Mouse (Mus musculus) G1E (cell line): Measurements from ENCODE around the gene E130308A19Rik. TPM values are rescaled to one million over a fixed set of nuclear protein-coding genes. Genes with fewer than 3 reads are reported as not detected.

ENCODE experiments used
- ATAC-seq: 2 replicates; pipeline ENCODE4 v1.8.0; 2016; ENCODE audit warnings: mild to moderate bottlenecking; ENCODE audit not compliant: insufficient number of reproducible peaks, poor library complexity, low FRiP score, severe bottlenecking; ENCODE audit errors: extremely low read depth
- DNase-seq: peaks from one replicate; pipeline ENCODE4 v3.0.0; 2012; ENCODE audit warnings: low spot score
- H3K27me3 ChIP-seq: 2 replicates; pipeline ENCODE4 v1.6.1; 2012; ENCODE audit warnings: mild to moderate bottlenecking, low read length, inconsistent platforms; ENCODE audit not compliant: insufficient read depth
- H3K36me3 ChIP-seq: replicated peaks from 2 replicates; pipeline ENCODE3; 2012; ENCODE audit warnings: mild to moderate bottlenecking, inconsistent platforms
- H3K4me1 ChIP-seq: 2 replicates; pipeline ENCODE4 v1.6.1; 2012; ENCODE audit warnings: low read depth, low read length, inconsistent platforms, mixed read lengths; ENCODE audit not compliant: insufficient read depth
- H3K4me3 ChIP-seq: 2 replicates; pipeline ENCODE4 v1.5.1; 2012; ENCODE audit warnings: low read depth, mild to moderate bottlenecking, inconsistent platforms, low read length, moderate library complexity, mixed read lengths
- H3K9me3 ChIP-seq: replicated peaks from 2 replicates; pipeline ENCODE4 v1.6.1; 2012; ENCODE audit warnings: inconsistent platforms
- CTCF ChIP-seq: IDR thresholded peaks from 2 replicates; pipeline ENCODE4 v1.5.1; 2012; ENCODE audit warnings: low read depth, low read length, inconsistent platforms, mixed read lengths
- GATA1 ChIP-seq: IDR thresholded peaks from 2 replicates; pipeline ENCODE4 v1.6.1; 2012; ENCODE audit warnings: borderline replicate concordance, low read length, inconsistent platforms, mixed read lengths
- GATA2 ChIP-seq: IDR thresholded peaks from 2 replicates; pipeline ENCODE4 v1.6.1; 2012; ENCODE audit warnings: low read depth, low read length, inconsistent platforms, borderline replicate concordance
- POLR2AphosphoS5 ChIP-seq: IDR thresholded peaks from 2 replicates; pipeline ENCODE4 v1.6.1; 2012; ENCODE audit warnings: low read depth, low read length, inconsistent platforms; ENCODE audit not compliant: insufficient replicate concordance
- TAL1 ChIP-seq: conservative IDR thresholded peaks from 2 replicates; pipeline ENCODE4 v1.6.1; 2012; ENCODE audit warnings: low read depth, low read length, inconsistent platforms, mixed read lengths
- polyA plus RNA-seq: library from polyadenylated mRNA; stranded (reverse); fragments of >175 nt; gene quantifications from 2 replicates; pipeline ENCODE4 v1.2.3, GENCODE M21; 2012
- total RNA-seq, 2 experiments: library from RNA; stranded (forward) in 1 of 2; stranded (reverse) in 1 of 2; fragments of 200-1000 nt in 1 of 2; fragments of >200 nt in 1 of 2; fragmentation: Nextera tagmentation in 1 of 2; gene quantifications; 2 replicates each; pipeline ENCODE4 v1.2.3; 2014 to 2017

E130308A19Rik gene
- total and polyA plus RNA-seq, 3 experiments: 6.1 to 33.8 (median 8.1) TPM

GRCm38 (mm10) chr4:59682950-59683349 is 56.9 kb downstream of the E130308A19Rik start:
- Histone ChIP-seq H3K4me1 (peaks cover 67% of the 10 kb centered on the region), H3K27me3 (no peaks in the 10 kb centered on the region), H3K4me3 (peak overlapping the region; percentile 10; the same call in 1 of the 2 replicates), H3K36me3 (peaks cover 17% of the 10 kb centered on the region), H3K9me3 (no peaks in the 10 kb centered on the region)
- TF ChIP-seq GATA1: no peak
- no peak for TF ChIP-seq CTCF
- no peak for TF ChIP-seq POLR2AphosphoS5
- TF ChIP-seq GATA2: no peak
- TF ChIP-seq TAL1: no peak
- no peak for ATAC-seq
- DNase-seq: no peak

- H3K36me3 ChIP-seq: peaks cover 18% of the 10 kb centered on the region
- no peak overlapping the region for H3K4me3 ChIP-seq
- TF ChIP-seq GATA2 (no peak), POLR2AphosphoS5 (no peak), TAL1 (no peak; the same call in 1 of the 2 replicates), GATA1 (no peak), CTCF (no peak)
- ATAC-seq (peak; percentile 4; the same call in 1 of the 2 replicates), DNase-seq (no peak)
- no peaks in the 10 kb centered on the region for H3K9me3 ChIP-seq
- H3K27me3 ChIP-seq: no peaks in the 10 kb centered on the region
- H3K4me1 ChIP-seq: peaks cover 77% of the 10 kb centered on the region
Observed at GRCm38 (mm10) chr4:59684306-59684705, 58.3 kb downstream of the E130308A19Rik start.

- Histone ChIP-seq H3K9me3 (no peaks in the 10 kb centered on the region), H3K36me3 (peaks cover 38% of the 10 kb centered on the region), H3K4me3 (no peak overlapping the region), H3K4me1 (peaks cover 82% of the 10 kb centered on the region), H3K27me3 (no peaks in the 10 kb centered on the region)
- TF ChIP-seq TAL1: no peak
- no peak for TF ChIP-seq GATA1
- no peak for TF ChIP-seq GATA2
- TF ChIP-seq POLR2AphosphoS5: no peak
- no peak for TF ChIP-seq CTCF
- ATAC-seq (no peak), DNase-seq (no peak)
Observed at GRCm38 (mm10) chr4:59686716-59687115, 60.7 kb downstream of the E130308A19Rik start.

- Histone ChIP-seq H3K27me3 (no peaks in the 10 kb centered on the region), H3K36me3 (peaks cover 47% of the 10 kb centered on the region), H3K4me3 (peak overlapping the region; percentile 40; the same call in 1 of the 2 replicates), H3K9me3 (no peaks in the 10 kb centered on the region), H3K4me1 (peaks cover 59% of the 10 kb centered on the region)
- TF ChIP-seq TAL1 (peak; percentile 53; the same call in 1 of the 2 replicates), POLR2AphosphoS5 (no peak)
- DNase-seq (no peak), ATAC-seq (peak; percentile 76)
Observed at GRCm38 (mm10) chr4:59689055-59689454, 63.0 kb downstream of the E130308A19Rik start.

- H3K27me3 ChIP-seq: no peaks in the 10 kb centered on the region
- H3K4me1 ChIP-seq: peaks cover 49% of the 10 kb centered on the region
- H3K9me3 ChIP-seq: no peaks in the 10 kb centered on the region
- DNase-seq: no peak
- no peak for TF ChIP-seq CTCF
- TF ChIP-seq GATA2: no peak
- no peak for TF ChIP-seq TAL1
- TF ChIP-seq POLR2AphosphoS5: no peak
- no peak for TF ChIP-seq GATA1
- no peak for ATAC-seq
- no peak overlapping the region for H3K4me3 ChIP-seq
- peaks cover 50% of the 10 kb centered on the region for H3K36me3 ChIP-seq
Observed at GRCm38 (mm10) chr4:59690145-59690544, 64.1 kb downstream of the E130308A19Rik start.

GRCm38 (mm10) chr4:59696846-59697245 is 70.8 kb downstream of the E130308A19Rik start:
- Histone ChIP-seq H3K4me3 (no peak overlapping the region), H3K9me3 (no peaks in the 10 kb centered on the region), H3K4me1 (peaks cover 6% of the 10 kb centered on the region; the same call in 1 of the 2 replicates), H3K27me3 (no peaks in the 10 kb centered on the region), H3K36me3 (peaks cover 23% of the 10 kb centered on the region)
- DNase-seq: no peak
- ATAC-seq: no peak
- TF ChIP-seq CTCF (no peak), GATA1 (no peak), POLR2AphosphoS5 (no peak), TAL1 (no peak)
